Mouse (Mus musculus): ENCODE measurements around the gene Grin3a.
A peak's percentile ranks its signal among the peaks of the same experiment; 100 is the strongest.

Gene Grin3a

DNA sequence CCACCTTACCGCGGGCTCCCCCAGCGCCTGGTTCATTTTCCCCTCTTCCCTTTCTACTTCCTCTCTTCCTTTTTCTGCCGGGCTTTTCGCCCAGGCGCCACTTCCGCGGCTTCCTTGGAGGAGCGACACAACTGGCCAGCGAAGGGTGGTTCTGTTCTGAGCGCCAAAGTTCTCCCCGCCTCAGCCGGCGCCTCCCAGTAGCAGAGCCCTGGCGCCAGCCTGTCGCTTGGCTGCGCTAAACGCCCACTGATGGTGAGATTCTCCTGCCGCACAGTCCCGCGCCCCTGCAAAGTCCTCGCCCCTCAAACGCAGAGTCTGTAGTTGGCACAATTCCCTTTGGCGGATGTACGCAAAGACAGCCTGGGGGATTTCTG is at the start of gene Grin3a:
Gene Grin3a, minus strand, starts transcription at position 133 of the 374 bp plus-strand sequence.
- DNase-seq (ENCODE audit: low spot score) = no peak

GRCm38 (mm10) chr4:49891835-49892301 is 46.3 kb upstream of the Grin3a start:
- no peak for DNase-seq (ENCODE audit: low spot score)

DNA sequence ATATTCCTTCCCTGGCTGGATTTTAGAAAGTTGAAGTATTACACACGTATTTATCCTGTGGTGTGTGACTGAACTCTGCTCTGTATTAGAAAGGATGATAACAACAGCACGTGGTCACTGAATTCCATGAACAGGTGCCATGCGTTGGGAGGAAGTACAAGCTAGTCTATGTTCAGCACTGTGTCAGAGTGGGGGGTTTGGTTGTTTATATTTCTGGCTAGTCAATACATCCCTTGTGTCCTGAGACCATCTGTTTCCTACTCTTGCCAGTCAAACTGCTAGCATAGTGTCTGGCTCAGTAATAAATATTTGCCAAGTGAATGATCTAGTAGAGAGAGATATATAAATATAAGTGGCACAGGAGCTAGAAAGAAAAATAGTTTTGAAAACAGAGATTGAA is 31.5 kb upstream of the Grin3a start:
- DNase-seq (ENCODE audit: low spot score) = no peak

DNA sequence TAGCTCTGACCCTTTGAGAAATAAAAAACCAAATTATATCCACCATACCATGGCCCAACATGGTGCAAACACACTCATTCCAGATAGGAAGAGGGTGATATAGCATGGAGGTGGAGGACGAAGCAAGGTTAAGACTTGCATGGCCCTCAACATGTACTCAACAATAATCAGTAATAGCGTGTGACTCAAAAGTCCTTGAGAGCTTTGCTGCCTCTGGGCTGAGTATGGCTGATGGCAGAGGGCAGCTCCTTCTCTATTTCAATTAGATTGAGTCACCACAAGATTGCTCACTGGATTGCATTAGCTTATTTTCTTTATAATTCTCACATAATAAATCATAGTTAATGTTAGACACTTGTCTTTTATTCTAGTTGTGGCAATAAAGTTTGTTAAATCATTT is 15.1 kb upstream of the Grin3a start:
- DNase-seq (ENCODE audit: low spot score) = no peak

GRCm38 (mm10) chr4:49844828-49845611 is 524 bp downstream of the Grin3a start:
- DNase-seq (ENCODE audit: low spot score) = no peak

GRCm38 (mm10) chr4:49844274-49844827 is 1.2 kb downstream of the Grin3a start:
- no peak for DNase-seq (ENCODE audit: low spot score)

DNA sequence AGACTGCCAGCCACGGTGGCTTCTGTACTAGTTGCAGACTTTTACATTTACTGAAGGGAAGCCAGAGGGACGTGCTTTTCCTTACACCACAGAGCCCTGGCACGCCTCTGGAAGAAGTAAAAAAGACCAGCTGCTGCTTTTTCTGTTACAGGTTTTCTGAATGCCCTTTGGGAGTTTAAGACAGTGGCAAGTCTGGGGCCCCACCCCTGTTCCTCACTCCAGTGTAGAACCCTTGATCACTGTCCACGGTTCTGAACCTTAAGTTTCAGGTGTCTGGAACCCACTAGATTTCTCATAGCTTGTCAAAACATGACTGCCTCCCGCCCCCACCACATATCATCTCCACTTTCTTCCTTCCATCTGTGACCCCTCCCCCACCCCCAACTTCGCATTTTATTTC is 1.8 kb downstream of the Grin3a start:
- DNase-seq (ENCODE audit: low spot score) = no peak

DNA sequence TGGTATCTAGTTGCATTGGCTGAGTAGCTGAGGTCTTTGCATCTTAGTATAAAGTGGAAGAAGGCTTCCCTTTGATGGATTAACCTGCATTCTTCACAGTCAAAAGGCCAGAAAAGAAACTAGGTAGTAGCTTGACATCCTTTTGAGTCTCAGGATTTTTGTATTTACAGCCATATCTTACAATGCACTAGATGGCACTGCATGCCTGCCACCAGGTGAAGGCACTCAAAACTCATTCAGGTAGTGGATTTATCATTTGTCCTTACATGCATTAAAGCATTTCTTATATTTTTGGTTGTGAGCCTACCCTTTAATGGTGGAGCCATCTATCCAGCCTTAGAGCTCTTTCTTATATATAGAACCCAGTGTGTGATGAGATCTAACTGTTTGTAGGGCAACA is 13.5 kb downstream of the Grin3a start:
- no peak for DNase-seq (ENCODE audit: low spot score)

GRCm38 (mm10) chr4:49813852-49814251 is 31.7 kb downstream of the Grin3a start:
- no peak for DNase-seq (ENCODE audit: low spot score)

- no peak for DNase-seq (ENCODE audit: low spot score)
Observed at GRCm38 (mm10) chr4:49806791-49807190, 38.8 kb downstream of the Grin3a start.

GRCm38 (mm10) chr4:49799338-49799737 is 46.2 kb downstream of the Grin3a start:
- DNase-seq (ENCODE audit: low spot score) = no peak

DNA sequence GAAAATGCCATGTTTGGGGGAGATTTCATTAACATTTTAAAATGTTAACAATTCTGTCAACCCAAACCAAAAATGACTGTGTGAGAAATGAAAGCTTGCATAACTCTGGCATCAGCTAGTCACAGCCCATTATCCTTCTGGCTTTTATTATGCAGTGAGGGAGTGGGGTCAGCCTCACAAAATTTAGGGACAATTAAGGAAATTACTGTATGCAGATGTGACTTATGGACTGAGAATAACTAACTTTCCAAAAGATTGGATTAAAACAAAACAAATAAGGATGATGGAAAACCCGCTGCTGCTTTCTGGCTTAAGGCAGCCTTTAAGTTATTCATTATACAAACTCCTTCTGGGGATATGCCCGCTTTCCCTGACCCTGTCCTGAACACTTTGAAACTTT is 56.6 kb downstream of the Grin3a start:
- DNase-seq (ENCODE audit: low spot score) = no peak

DNA sequence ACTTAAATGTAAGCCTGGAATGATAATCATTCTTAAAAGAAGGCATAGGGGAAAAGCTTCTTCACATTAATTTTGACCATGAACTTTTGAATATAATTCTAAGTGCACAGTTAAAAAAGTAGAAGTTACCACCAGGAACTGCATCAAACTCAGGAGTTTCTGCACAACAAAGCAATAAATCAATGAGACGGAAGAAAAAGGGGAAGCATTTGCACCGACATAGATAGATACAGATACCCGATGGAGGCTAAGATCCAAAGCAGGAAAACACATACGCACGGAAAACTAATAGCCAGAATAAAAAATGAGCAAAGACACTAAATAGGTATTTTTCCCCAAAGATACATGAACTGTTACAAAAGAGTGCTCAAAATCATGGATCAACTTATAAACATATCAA is 102.7 kb downstream of the Grin3a start:
- no peak for DNase-seq (ENCODE audit: low spot score)

DNA sequence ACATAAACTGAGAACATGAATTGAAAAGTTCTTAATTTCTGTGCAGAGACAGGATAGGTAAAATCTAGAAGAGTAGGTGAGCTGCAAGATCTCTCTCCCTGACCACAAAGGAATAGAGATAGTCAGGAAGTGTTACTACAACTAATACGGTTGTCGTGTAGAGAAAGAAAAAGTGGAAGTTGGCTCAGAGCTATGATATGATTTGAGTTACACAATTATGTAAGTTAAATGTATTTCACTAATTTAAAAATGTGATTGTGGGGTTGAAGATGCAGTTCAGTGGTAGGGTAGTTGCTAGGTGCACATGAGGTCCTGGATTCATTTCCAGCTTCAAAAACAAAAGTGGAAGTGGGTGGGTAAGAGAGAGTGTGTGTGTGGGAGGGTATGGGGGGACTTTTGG is 103.6 kb downstream of the Grin3a start:
- no peak for DNase-seq (ENCODE audit: low spot score)

- DNase-seq (ENCODE audit: low spot score) = no peak
Observed at GRCm38 (mm10) chr4:49740796-49741766, 104.5 kb downstream of the Grin3a start.

- DNase-seq (ENCODE audit: low spot score) = no peak
Observed at GRCm38 (mm10) chr4:49739561-49739960, 106.0 kb downstream of the Grin3a start.

GRCm38 (mm10) chr4:49729326-49729725 is 116.2 kb downstream of the Grin3a start:
- DNase-seq (ENCODE audit: low spot score) = no peak

DNA sequence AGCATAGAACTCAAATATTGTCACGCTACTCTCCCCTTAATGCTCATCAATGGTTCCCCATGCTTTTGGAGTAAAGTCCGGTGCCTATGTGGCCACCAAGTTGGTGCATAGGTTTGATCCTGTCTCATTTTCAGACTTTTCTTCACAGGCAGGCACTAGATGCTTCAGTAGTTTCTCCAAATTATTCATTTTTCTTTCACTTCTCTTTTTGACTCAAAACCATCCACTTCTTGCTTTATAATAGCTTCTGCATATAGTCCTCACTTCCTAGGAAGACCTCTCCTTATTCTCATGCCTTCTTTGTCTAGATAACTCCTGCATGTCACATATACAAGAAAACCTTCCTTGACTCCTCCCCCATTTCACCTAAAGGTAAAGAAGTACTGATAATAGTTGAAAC is 121.6 kb downstream of the Grin3a start:
- no peak for DNase-seq (ENCODE audit: low spot score)

DNA sequence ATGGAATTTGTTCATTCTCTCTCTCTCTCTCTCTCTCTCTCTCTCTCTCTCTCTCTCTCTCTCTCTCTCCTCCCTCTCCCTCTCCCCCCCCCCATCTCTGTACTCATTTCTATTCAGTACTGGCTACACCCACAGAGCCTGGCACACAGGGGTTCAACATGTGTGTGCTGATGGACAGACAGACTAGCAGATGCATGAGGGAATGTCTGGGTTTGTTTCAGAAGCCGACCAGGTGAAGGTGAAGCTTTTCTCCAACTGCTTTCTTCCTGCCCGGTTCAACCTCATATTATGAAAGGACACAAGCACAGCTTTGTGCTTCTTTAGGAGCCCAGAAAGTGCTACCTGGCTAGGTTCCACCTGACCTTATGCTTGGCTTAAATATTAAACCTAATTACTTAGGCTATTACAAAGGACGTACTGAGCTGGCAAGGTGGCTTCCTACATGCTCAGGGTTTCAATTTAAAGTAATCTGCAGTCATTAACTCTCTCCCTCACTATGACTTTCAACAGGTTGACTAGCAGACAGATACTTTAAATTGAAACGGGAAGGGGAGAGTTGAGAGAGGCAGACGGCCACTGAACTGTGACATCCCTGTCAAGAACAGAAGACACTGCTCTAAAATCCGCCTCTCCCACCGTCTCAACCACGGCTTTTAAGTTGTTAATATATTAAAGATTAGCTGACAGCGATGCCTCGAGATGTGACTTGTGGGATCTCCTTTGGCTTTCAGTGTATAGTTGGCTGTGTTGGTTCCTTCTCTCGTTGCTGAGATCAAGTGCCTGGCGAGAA is 153.9 kb downstream of the Grin3a start:
- no peak for DNase-seq (ENCODE audit: low spot score)

DNA sequence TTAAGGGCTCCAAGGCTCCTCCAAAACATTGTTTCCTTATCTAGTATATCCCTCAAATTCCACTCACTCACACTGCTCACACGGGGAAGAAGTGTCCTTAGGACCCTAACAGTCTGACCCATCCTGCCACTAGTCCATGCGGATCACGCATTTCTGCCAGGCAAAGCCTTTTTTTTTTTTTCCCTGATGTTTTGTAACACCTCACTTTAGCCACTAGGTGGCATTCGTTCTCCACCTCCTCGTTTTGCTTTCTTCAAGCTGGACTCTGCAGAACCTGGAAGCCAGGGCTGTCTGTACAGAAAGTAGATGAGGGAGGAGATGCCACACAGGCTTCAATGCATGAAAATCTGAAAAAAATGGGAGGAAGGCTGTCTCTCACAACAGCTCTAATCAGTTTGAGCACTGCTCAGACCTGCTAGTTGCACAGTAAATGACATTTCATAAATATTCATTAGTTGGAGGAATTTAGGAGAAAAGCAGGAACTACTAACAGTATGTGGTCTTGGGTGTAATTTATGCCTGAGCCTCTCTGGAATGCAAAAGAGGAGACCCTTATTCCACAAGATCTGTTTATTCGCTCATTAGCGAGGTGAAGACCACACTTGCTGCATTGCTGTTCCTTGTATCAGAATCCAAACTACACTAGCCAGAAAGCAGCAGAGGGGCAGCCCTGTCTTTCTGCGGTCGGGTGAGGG is 156.8 kb downstream of the Grin3a start:
- DNase-seq (ENCODE audit: low spot score) = peak; percentile 78

DNA sequence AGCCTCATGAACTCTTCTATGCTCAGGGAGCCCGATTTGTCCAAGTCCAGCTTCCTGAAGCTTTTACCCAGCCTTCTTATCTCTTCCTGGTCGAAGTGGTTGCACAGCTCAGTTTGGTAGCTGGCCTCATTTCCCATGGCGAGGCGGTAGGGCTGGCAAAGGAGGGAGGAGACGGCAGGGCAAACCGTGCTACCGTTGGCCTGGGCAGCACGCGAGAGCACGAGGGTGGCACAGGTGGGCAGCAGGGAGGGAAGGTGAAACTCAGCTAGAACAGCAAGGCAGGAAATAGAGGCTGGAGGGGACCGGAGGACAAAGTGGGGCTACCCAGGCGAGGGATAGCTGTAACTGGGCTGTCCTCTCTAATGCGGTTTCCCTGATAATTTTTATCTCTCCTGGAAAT is 163.7 kb downstream of the Grin3a start, which contains the start of gene Ppp3r2:
Gene Ppp3r2, minus strand, starts transcription at position 213 of the 400 bp plus-strand sequence.
- no peak for DNase-seq (ENCODE audit: low spot score)
